Mouse (Mus musculus): ENCODE data around the gene Angel1. TPM values are rescaled to one million over a fixed set of nuclear protein-coding genes. Genes with fewer than 3 reads are reported as not detected.

Angel1 gene
- total and polyA plus RNA-seq, 3 experiments, result 1.3 to 5.3 TPM; not detected in 1

DNA sequence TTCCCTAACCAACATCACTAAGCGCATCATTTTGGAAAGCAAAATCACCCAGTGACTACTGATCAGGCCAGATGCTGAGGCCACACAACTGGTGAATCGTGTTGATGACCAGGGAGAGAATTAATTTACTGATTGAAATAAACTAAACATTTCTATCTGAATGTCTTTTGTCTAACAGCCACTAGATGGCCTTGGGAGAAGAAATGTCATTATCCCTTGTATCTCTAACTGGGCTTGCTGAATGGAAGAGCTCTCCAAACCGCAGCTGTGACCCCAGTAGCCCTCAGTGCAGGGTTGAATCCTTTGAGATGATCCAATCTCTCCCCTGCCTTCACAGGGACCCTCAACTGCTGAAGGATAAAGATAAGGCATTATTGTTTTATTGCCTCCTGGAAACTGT lies 60.6 kb downstream of the Angel1 start:
- Histone ChIP-seq H3K9me3 (replicated peaks; ENCODE audit: insufficient read depth, low read length) (no peaks in the 10 kb centered on the region), H3K79me2 (ENCODE audit: control insufficient read depth, insufficient read depth, low read length, poor library complexity) (no peaks in the 10 kb centered on the region), H3K36me3 (ENCODE audit: control insufficient read depth in 1 of 2, insufficient read depth in 2 of 2, low read length in 2 of 2) (no peaks in the 10 kb centered on the region), H3K27ac (ENCODE audit: control insufficient read depth, low read depth, low read length) (no peak overlapping the region), H3K9ac (ENCODE audit: control insufficient read depth, low read depth, low read length, poor library complexity, severe bottlenecking) (no peak overlapping the region), H3K4me3 (ENCODE audit: control insufficient read depth in 1 of 2, insufficient read depth in 1 of 2, low read depth in 2 of 2, low read length in 2 of 2) (no peak overlapping the region), H3K27me3 (ENCODE audit: control insufficient read depth in 1 of 2, insufficient read depth in 2 of 2, low read length in 2 of 2) (no peaks in the 10 kb centered on the region), H3K4me1 (ENCODE audit: control insufficient read depth in 1 of 2, insufficient read depth in 2 of 2, low read length in 2 of 2) (no peaks in the 10 kb centered on the region)
- DNase-seq (ENCODE audit: low read depth, low spot score), result no peak
- TF ChIP-seq CTCF (IDR thresholded peaks at IDR 0.05 in 2 of 3, conservative IDR thresholded peaks at IDR 0.05 in 1 of 3; ENCODE audit: control insufficient read depth in 1 of 3, insufficient read depth in 1 of 3, low read depth in 2 of 3, low read length in 3 of 3, poor library complexity in 1 of 3, severe bottlenecking in 1 of 3), result peak in 1 of 3 experiments; percentile 27; a peak in 1 of 6 replicates
- TF ChIP-seq ELF1 (IDR thresholded peaks at IDR 0.05; ENCODE audit: low read depth, low read length), result no peak

DNA sequence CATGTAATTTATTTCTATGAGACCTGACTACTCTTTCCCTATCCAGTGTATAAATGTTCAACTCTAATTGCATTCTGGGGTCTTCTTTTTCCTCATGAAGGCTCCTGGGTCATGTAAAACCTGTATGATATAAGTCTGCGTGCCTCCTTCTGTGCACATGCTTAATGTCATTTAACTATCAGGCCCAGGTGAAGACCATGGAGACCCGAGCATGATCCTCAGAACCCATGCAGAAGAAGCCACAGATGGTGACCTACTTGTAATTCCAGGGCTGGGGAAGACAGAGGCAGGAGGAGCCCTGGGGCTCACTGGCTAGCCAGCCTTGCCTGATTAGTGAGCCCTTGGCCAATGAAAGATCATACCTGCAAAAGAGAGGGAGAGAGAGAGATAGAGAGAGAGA lies 65.8 kb downstream of the Angel1 start:
- Histone ChIP-seq H3K9me3 (replicated peaks; ENCODE audit: insufficient read depth, low read length) (no peaks in the 10 kb centered on the region), H3K79me2 (ENCODE audit: control insufficient read depth, insufficient read depth, low read length, poor library complexity) (no peaks in the 10 kb centered on the region), H3K9ac (ENCODE audit: control insufficient read depth, low read depth, low read length, poor library complexity, severe bottlenecking) (no peak overlapping the region), H3K27me3 (ENCODE audit: control insufficient read depth in 1 of 2, insufficient read depth in 2 of 2, low read length in 2 of 2) (no peaks in the 10 kb centered on the region; a peak in 1 of 4 replicates), H3K4me1 (ENCODE audit: control insufficient read depth in 1 of 2, insufficient read depth in 2 of 2, low read length in 2 of 2) (no peaks in the 10 kb centered on the region), H3K36me3 (ENCODE audit: control insufficient read depth in 1 of 2, insufficient read depth in 2 of 2, low read length in 2 of 2) (no peaks in the 10 kb centered on the region), H3K4me3 (ENCODE audit: control insufficient read depth in 1 of 2, insufficient read depth in 1 of 2, low read depth in 2 of 2, low read length in 2 of 2) (no peak overlapping the region), H3K27ac (ENCODE audit: control insufficient read depth, low read depth, low read length) (no peak overlapping the region)
- no peak for TF ChIP-seq ZKSCAN1 (IDR thresholded peaks at IDR 0.05; ENCODE audit: low read depth, low read length)
- TF ChIP-seq MXI1 (IDR thresholded peaks at IDR 0.05; ENCODE audit: low read depth, low read length), result no peak
- TF ChIP-seq ETS1 (IDR thresholded peaks at IDR 0.05; ENCODE audit: low read depth, low read length), result no peak
- no peak for DNase-seq (ENCODE audit: low read depth, low spot score)

DNA sequence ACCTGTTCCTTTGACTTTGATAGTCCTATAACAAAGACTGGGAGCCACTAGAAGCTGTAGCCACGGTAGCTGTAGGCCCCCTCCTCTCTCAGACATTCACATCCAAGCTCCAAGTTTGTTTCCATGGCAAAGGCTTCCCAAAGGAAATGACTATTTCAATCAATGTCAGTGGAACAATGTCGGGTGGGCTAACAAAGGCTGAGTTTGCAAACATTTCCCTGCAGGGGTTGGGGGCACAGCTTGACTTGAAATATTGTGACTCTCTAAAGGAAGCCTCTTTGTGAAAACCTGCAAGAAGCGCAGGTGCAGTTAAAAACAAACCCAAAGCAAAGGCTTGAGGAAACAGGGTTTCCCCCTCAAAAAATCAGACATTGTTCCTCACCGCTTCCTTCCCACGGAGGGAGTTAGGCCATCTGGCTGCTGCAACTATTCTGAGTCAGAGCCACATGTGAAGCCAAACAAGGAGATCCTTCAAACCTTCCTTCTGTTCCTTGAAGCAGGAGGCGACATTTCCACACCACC lies 66.8 kb downstream of the Angel1 start:
- Histone ChIP-seq H3K36me3 (ENCODE audit: control insufficient read depth in 1 of 2, insufficient read depth in 2 of 2, low read length in 2 of 2) (no peaks in the 10 kb centered on the region), H3K9ac (ENCODE audit: control insufficient read depth, low read depth, low read length, poor library complexity, severe bottlenecking) (no peak overlapping the region), H3K4me1 (ENCODE audit: control insufficient read depth in 1 of 2, insufficient read depth in 2 of 2, low read length in 2 of 2) (no peaks in the 10 kb centered on the region), H3K79me2 (ENCODE audit: control insufficient read depth, insufficient read depth, low read length, poor library complexity) (no peaks in the 10 kb centered on the region), H3K9me3 (replicated peaks; ENCODE audit: insufficient read depth, low read length) (no peaks in the 10 kb centered on the region), H3K4me3 (ENCODE audit: control insufficient read depth in 1 of 2, insufficient read depth in 1 of 2, low read depth in 2 of 2, low read length in 2 of 2) (no peak overlapping the region), H3K27me3 (ENCODE audit: control insufficient read depth in 1 of 2, insufficient read depth in 2 of 2, low read length in 2 of 2) (no peaks in the 10 kb centered on the region; a peak in 1 of 4 replicates), H3K27ac (ENCODE audit: control insufficient read depth, low read depth, low read length) (no peak overlapping the region)
- DNase-seq (ENCODE audit: low read depth, low spot score), result no peak
- TF ChIP-seq E2F4 (IDR thresholded peaks at IDR 0.05; ENCODE audit: borderline replicate concordance, low read depth, low read length) (no peak), ETS1 (IDR thresholded peaks at IDR 0.05; ENCODE audit: low read depth, low read length) (no peak), ZMIZ1 (IDR thresholded peaks at IDR 0.05; ENCODE audit: low read depth, low read length) (no peak), CHD2 (IDR thresholded peaks at IDR 0.05; ENCODE audit: low read length) (no peak), GATA1 (IDR thresholded peaks at IDR 0.05; ENCODE audit: low read depth, low read length) (no peak), MEF2A (IDR thresholded peaks at IDR 0.05; ENCODE audit: extremely low read depth, insufficient replicate concordance, low read depth, low read length, poor library complexity, severe bottlenecking) (no peak), SMC3 (IDR thresholded peaks at IDR 0.05; ENCODE audit: low read depth, low read length) (no peak), BHLHE40 (IDR thresholded peaks at IDR 0.05; ENCODE audit: borderline replicate concordance, low read depth, low read length) (no peak), RAD21 (IDR thresholded peaks at IDR 0.05; ENCODE audit: low read depth, low read length) (no peak), MAZ (IDR thresholded peaks at IDR 0.05; ENCODE audit: low read depth, low read length) (no peak), POLR2AphosphoS5 (IDR thresholded peaks at IDR 0.05; ENCODE audit: borderline replicate concordance, low read depth, low read length) (no peak), POLR2AphosphoS2 (IDR thresholded peaks at IDR 0.05; ENCODE audit: low read length) (no peak), CTCF (IDR thresholded peaks at IDR 0.05 in 2 of 3, conservative IDR thresholded peaks at IDR 0.05 in 1 of 3; ENCODE audit: control insufficient read depth in 1 of 3, insufficient read depth in 1 of 3, low read depth in 2 of 3, low read length in 3 of 3, poor library complexity in 1 of 3, severe bottlenecking in 1 of 3) (no peak), POLR2A (IDR thresholded peaks at IDR 0.05; ENCODE audit: control insufficient read depth in 1 of 2, insufficient read depth in 1 of 2, low read depth in 1 of 2, low read length in 2 of 2, poor library complexity in 1 of 2) (no peak), MYC (IDR thresholded peaks at IDR 0.05; ENCODE audit: low read depth, low read length) (no peak), ZKSCAN1 (IDR thresholded peaks at IDR 0.05; ENCODE audit: low read depth, low read length) (no peak), EP300 (IDR thresholded peaks at IDR 0.05; ENCODE audit: low read depth in 1 of 2, low read length in 2 of 2) (no peak), USF2 (IDR thresholded peaks at IDR 0.05; ENCODE audit: borderline replicate concordance in 1 of 2, insufficient read depth in 1 of 2, low read depth in 1 of 2, low read length in 2 of 2) (no peak)

Measured in MEL (cell line).